Mouse (Mus musculus): ENCODE results near the gene Hdc. TPM values are rescaled to one million over a fixed set of nuclear protein-coding genes. Genes with fewer than 3 reads are reported as not detected.

Hdc gene
- total RNA-seq, 1 experiment from 2014 or later: 16.9 TPM

- ATAC-seq (replicated peaks; ENCODE audit: low read depth, poor library complexity, severe bottlenecking): peak; percentile 62
Measured at GRCm38 (mm10) chr2:126606061-126606687, 12.9 kb downstream of the Hdc start.

GRCm38 (mm10) chr2:126601918-126602600 lies 17.0 kb downstream of the Hdc start:
- ATAC-seq (replicated peaks; ENCODE audit: low read depth, poor library complexity, severe bottlenecking): peak; percentile 71

- ATAC-seq (replicated peaks; ENCODE audit: low read depth, poor library complexity, severe bottlenecking): no peak
Measured at GRCm38 (mm10) chr2:126600533-126600932, 18.6 kb downstream of the Hdc start.

GRCm38 (mm10) chr2:126599005-126599404 lies 20.1 kb downstream of the Hdc start:
- peak; percentile 50 for ATAC-seq (replicated peaks; ENCODE audit: low read depth, poor library complexity, severe bottlenecking)

GRCm38 (mm10) chr2:126598359-126598758 lies 20.7 kb downstream of the Hdc start:
- no peak for ATAC-seq (replicated peaks; ENCODE audit: low read depth, poor library complexity, severe bottlenecking)

- no peak for ATAC-seq (replicated peaks; ENCODE audit: low read depth, poor library complexity, severe bottlenecking)
Measured at GRCm38 (mm10) chr2:126597279-126598241, 21.5 kb downstream of the Hdc start.

GRCm38 (mm10) chr2:126596347-126597072 lies 22.6 kb downstream of the Hdc start:
- ATAC-seq (replicated peaks; ENCODE audit: low read depth, poor library complexity, severe bottlenecking): no peak

GRCm38 (mm10) chr2:126593831-126594610 lies 25.1 kb downstream of the Hdc start:
- peak; percentile 85 for ATAC-seq (replicated peaks; ENCODE audit: low read depth, poor library complexity, severe bottlenecking)

GRCm38 (mm10) chr2:126591304-126591703 lies 27.8 kb downstream of the Hdc start:
- ATAC-seq (replicated peaks; ENCODE audit: low read depth, poor library complexity, severe bottlenecking): no peak

- peak; percentile 63 for ATAC-seq (replicated peaks; ENCODE audit: low read depth, poor library complexity, severe bottlenecking)
Measured at GRCm38 (mm10) chr2:126587468-126587867, 31.6 kb downstream of the Hdc start.

GRCm38 (mm10) chr2:126584621-126585369 lies 34.3 kb downstream of the Hdc start:
- ATAC-seq (replicated peaks; ENCODE audit: low read depth, poor library complexity, severe bottlenecking): no peak

- peak; percentile 46; the same call in 1 of the 2 replicates for ATAC-seq (replicated peaks; ENCODE audit: low read depth, poor library complexity, severe bottlenecking)
Measured at GRCm38 (mm10) chr2:126583960-126584359, 35.1 kb downstream of the Hdc start.

- no peak for ATAC-seq (replicated peaks; ENCODE audit: low read depth, poor library complexity, severe bottlenecking)
Measured at GRCm38 (mm10) chr2:126579282-126579681, 39.8 kb downstream of the Hdc start.

- ATAC-seq (replicated peaks; ENCODE audit: low read depth, poor library complexity, severe bottlenecking): no peak
Measured at GRCm38 (mm10) chr2:126577362-126577761, 41.7 kb downstream of the Hdc start.

GRCm38 (mm10) chr2:126575391-126576176 lies 43.5 kb downstream of the Hdc start:
- no peak for ATAC-seq (replicated peaks; ENCODE audit: low read depth, poor library complexity, severe bottlenecking)

- no peak for ATAC-seq (replicated peaks; ENCODE audit: low read depth, poor library complexity, severe bottlenecking)
Measured at GRCm38 (mm10) chr2:126572747-126573146, 46.4 kb downstream of the Hdc start.

GRCm38 (mm10) chr2:126572163-126572562 lies 46.9 kb downstream of the Hdc start:
- no peak for ATAC-seq (replicated peaks; ENCODE audit: low read depth, poor library complexity, severe bottlenecking)

All from common myeloid progenitor, adult 5-6 weeks (primary cell).